Mouse (Mus musculus) thymus, postnatal 0 days (tissue): Measurements from ENCODE around the gene Grap. TPM values are rescaled to one million over a fixed set of nuclear protein-coding genes. Genes with fewer than 3 reads are reported as not detected.

Source experiments
- DNase-seq: peaks from one replicate; pipeline ENCODE4 v3.0.0-alpha.2; 2015; ENCODE audit warnings: low spot score
- polyA plus RNA-seq: library from polyadenylated mRNA; unstranded; fragments of >200 nt; fragmentation: Nextera tagmentation; extraction: Ambion mirVana; gene quantifications from 2 replicates; pipeline ENCODE4 v1.2.1, GENCODE M21; 2015

Grap gene
- polyA plus RNA-seq, 1 experiment from 2014 or later = 88.7 TPM

- no peak for DNase-seq
Measured at GRCm38 (mm10) chr11:61720636-61721035, 67.6 kb downstream of the Grap start, which contains the start of gene Slc5a10. Gene Slc5a10 (minus strand): TSS chr11:61720826.

GRCm38 (mm10) chr11:61722077-61722476, 69.0 kb downstream of the Grap start:
- DNase-seq = no peak

Other genes with a start within 250 kb of the Grap start
- not detected in 2 replicates for gene Rnf112, start 199.1 kb upstream of the Grap start, polyA plus RNA-seq
- 5.5 and 10.7 TPM in 2 replicates for gene Mfap4, start 167.8 kb upstream of the Grap start, polyA plus RNA-seq
- gene Mapk7, start 158.9 kb upstream of the Grap start, polyA plus RNA-seq = 26.0 and 26.2 TPM in 2 replicates
- 6.7 and 8.9 TPM in 2 replicates for gene B9d1, start 148.1 kb upstream of the Grap start, polyA plus RNA-seq
- gene Epn2, start 73.6 kb upstream of the Grap start, polyA plus RNA-seq = 4.6 and 5.1 TPM in 2 replicates
- gene Fam83g, start 30.8 kb downstream of the Grap start, polyA plus RNA-seq = 5.5 and 5.6 TPM in 2 replicates
- gene Slc5a10, start 67.6 kb downstream of the Grap start, polyA plus RNA-seq = 0.10 and 0.32 TPM in 2 replicates
- 30.0 and 32.0 TPM in 2 replicates for gene Prpsap2, start 108.8 kb downstream of the Grap start, polyA plus RNA-seq
- 7.6 and 7.9 TPM in 2 replicates for gene Ulk2, start 201.8 kb downstream of the Grap start, polyA plus RNA-seq